Mouse (Mus musculus): ENCODE results near the gene Tmem100.

GRCm38 (mm10) chr11:90026802-90027174 lies 3.4 kb upstream of the Tmem100 start:
- no peak for TF ChIP-seq CTCF (IDR thresholded peaks at IDR 0.05; ENCODE audit: low read depth)
- TF ChIP-seq EP300 (IDR thresholded peaks at IDR 0.05; ENCODE audit: low read depth): no peak

All from liver, postnatal 0 days (tissue).